8 mouse cellular contexts compared by ENCODE assay signal in genomic region chr12:81484727-81485191, GRCm38 (mm10). TPM values are rescaled to one million over a fixed set of nuclear protein-coding genes. Genes with fewer than 3 reads are reported as not detected.
DNase-seq lines count a peak whose midpoint lies in the region; ATAC-seq and TF ChIP-seq lines count a peak whose summit lies in the region.

TSS of gene Cox16 (minus strand) at chr12:81485127.

- no peak for TF ChIP-seq CTCF in E14TG2a.4 (conservative IDR thresholded peaks at IDR 0.05; ENCODE audit: low read length)
- TF ChIP-seq CTCF in heart, postnatal 0 days (IDR thresholded peaks at IDR 0.05; ENCODE audit: low read depth): no peak
- no peak for TF ChIP-seq CTCF in testis, adult 2 months (IDR thresholded peaks at IDR 0.05; ENCODE audit: control insufficient read depth, insufficient read depth, insufficient replicate concordance, low read depth, low read length)

- DNase-seq in c-Kit-positive CD71-positive TER-119-positive erythroid progenitor cells, embryonic 14.5 days (ENCODE audit: low spot score): peak; percentile 80
- DNase-seq in heart, postnatal 0 days (ENCODE audit: low spot score): peak; percentile 72
- peak; percentile 90 to 93 for DNase-seq in kidney, postnatal 4 days

- peaks cover 22% of the 10 kb centered on the region for H3K9me3 ChIP-seq in E14TG2a.4 (ENCODE audit: low read length)
- H3K9me3 ChIP-seq in forebrain, embryonic 12.5 days: no peaks in the 10 kb centered on the region
- no peaks in the 10 kb centered on the region for H3K9me3 ChIP-seq in heart, postnatal 0 days (replicated peaks; ENCODE audit: control insufficient read depth, low read length)
- no peaks in the 10 kb centered on the region for H3K9me3 ChIP-seq in liver, embryonic 16.5 days (replicated peaks; ENCODE audit: control insufficient read depth, low read length)
- H3K9me3 ChIP-seq in neural tube, embryonic 13.5 days: no peaks in the 10 kb centered on the region

- peak within 1 kb of the TSS; percentile 88 for H3K4me3 ChIP-seq in E14TG2a.4 (replicated peaks; ENCODE audit: low read length)
- peak within 1 kb of the TSS; percentile 72 for H3K4me3 ChIP-seq in forebrain, embryonic 12.5 days (replicated peaks)
- peak within 1 kb of the TSS; percentile 82 for H3K4me3 ChIP-seq in heart, postnatal 0 days (ENCODE audit: low read depth, low read length)
- peak within 1 kb of the TSS; percentile 73 for H3K4me3 ChIP-seq in liver, embryonic 16.5 days (ENCODE audit: low read depth, low read length)
- H3K4me3 ChIP-seq in neural tube, embryonic 13.5 days: peak within 1 kb of the TSS; percentile 73
- peak within 1 kb of the TSS; percentile 100 for H3K4me3 ChIP-seq in testis, adult 2 months (ENCODE audit: control insufficient read depth, low read depth, low read length)

- TF ChIP-seq POLR2A in testis, adult 2 months (IDR thresholded peaks at IDR 0.05; ENCODE audit: control insufficient read depth, low read depth, low read length): peak; percentile 79

- peak; percentile 99 for ATAC-seq in forebrain, embryonic 12.5 days (ENCODE audit: low FRiP score)
- ATAC-seq in heart, postnatal 0 days (ENCODE audit: insufficient read depth, low read depth): peak; percentile 97
- ATAC-seq in liver, embryonic 16.5 days (ENCODE audit: low read depth): peak; percentile 91
- ATAC-seq in neural tube, embryonic 13.5 days (ENCODE audit: low read depth): peak; percentile 99

- peak within 1 kb of the TSS; percentile 66 for H3K9ac ChIP-seq in forebrain, embryonic 12.5 days
- peak within 1 kb of the TSS; percentile 74 for H3K9ac ChIP-seq in heart, postnatal 0 days (replicated peaks; ENCODE audit: low read depth, low read length)
- peak within 1 kb of the TSS; percentile 66 for H3K9ac ChIP-seq in liver, embryonic 16.5 days (ENCODE audit: low read depth, low read length)
- peak within 1 kb of the TSS; percentile 79 for H3K9ac ChIP-seq in neural tube, embryonic 13.5 days

- under 1% methylated on average over 31 of the region's 31 CpGs for WGBS in forebrain, embryonic 12.5 days
- under 1% methylated on average over 31 of the region's 31 CpGs for WGBS in heart, postnatal 0 days
- WGBS in liver, embryonic 16.5 days (ENCODE audit: insufficient replicate concordance): 0% methylated on average over 31 of the region's 31 CpGs
- WGBS in neural tube, embryonic 13.5 days: under 1% methylated on average over 31 of the region's 31 CpGs

- H3K4me1 ChIP-seq in E14TG2a.4 (replicated peaks; ENCODE audit: low read depth, low read length): peaks cover 5% of the 10 kb centered on the region
- 0 out of 2 replicates have a peak, but pooled peaks cover 2% of the 10 kb centered on the region for H3K4me1 ChIP-seq in forebrain, embryonic 12.5 days
- H3K4me1 ChIP-seq in heart, postnatal 0 days (ENCODE audit: control insufficient read depth, insufficient read depth): no peaks in the 10 kb centered on the region
- H3K4me1 ChIP-seq in liver, embryonic 16.5 days (ENCODE audit: control insufficient read depth, low read depth, low read length): peaks cover 3% of the 10 kb centered on the region; the same call in 1 of the 2 replicates
- peaks cover 14% of the 10 kb centered on the region for H3K4me1 ChIP-seq in neural tube, embryonic 13.5 days (replicated peaks)
- peaks cover 4% of the 10 kb centered on the region for H3K4me1 ChIP-seq in testis, adult 2 months (ENCODE audit: control insufficient read depth, insufficient read depth, low read length)

- peak; percentile 58; the same call in 1 of the 2 replicates for TF ChIP-seq EP300 in heart, postnatal 0 days (IDR thresholded peaks at IDR 0.05; ENCODE audit: low read depth)

- H3K36me3 ChIP-seq in E14TG2a.4 (ENCODE audit: insufficient read depth, low read length): no peaks in the 10 kb centered on the region
- H3K36me3 ChIP-seq in forebrain, embryonic 12.5 days (replicated peaks): no peaks in the 10 kb centered on the region
- H3K36me3 ChIP-seq in heart, postnatal 0 days (replicated peaks; ENCODE audit: control insufficient read depth, insufficient read depth, low read length): no peaks in the 10 kb centered on the region
- H3K36me3 ChIP-seq in liver, embryonic 16.5 days (ENCODE audit: control insufficient read depth, insufficient read depth): no peaks in the 10 kb centered on the region
- no peaks in the 10 kb centered on the region for H3K36me3 ChIP-seq in neural tube, embryonic 13.5 days
- H3K36me3 ChIP-seq in testis, adult 2 months (ENCODE audit: control insufficient read depth, insufficient read depth, low read length): no peaks in the 10 kb centered on the region

- H3K27ac ChIP-seq in forebrain, embryonic 12.5 days: peak within 1 kb of the TSS; percentile 91
- peak within 1 kb of the TSS; percentile 96 for H3K27ac ChIP-seq in heart, postnatal 0 days (ENCODE audit: low read depth)
- peak within 1 kb of the TSS; percentile 94 for H3K27ac ChIP-seq in liver, embryonic 16.5 days (ENCODE audit: low read length)
- H3K27ac ChIP-seq in neural tube, embryonic 13.5 days (replicated peaks): peak within 1 kb of the TSS; percentile 96
- peak within 1 kb of the TSS; percentile 100 for H3K27ac ChIP-seq in testis, adult 2 months (ENCODE audit: control insufficient read depth, insufficient read depth, low read depth, low read length)

- peak within 1 kb of the TSS; percentile 61 for H3K4me2 ChIP-seq in forebrain, embryonic 12.5 days
- H3K4me2 ChIP-seq in heart, postnatal 0 days (ENCODE audit: low read depth, low read length): peak within 1 kb of the TSS; percentile 80
- peak within 1 kb of the TSS; percentile 67 for H3K4me2 ChIP-seq in liver, embryonic 16.5 days (ENCODE audit: low read depth, low read length)
- peak within 1 kb of the TSS; percentile 69 for H3K4me2 ChIP-seq in neural tube, embryonic 13.5 days

- H3K27me3 ChIP-seq in E14TG2a.4 (ENCODE audit: insufficient read depth, low read length): no peaks in the 10 kb centered on the region
- H3K27me3 ChIP-seq in forebrain, embryonic 12.5 days: no peaks in the 10 kb centered on the region
- H3K27me3 ChIP-seq in heart, postnatal 0 days (ENCODE audit: control insufficient read depth, insufficient read depth, low read length): no peaks in the 10 kb centered on the region
- no peaks in the 10 kb centered on the region for H3K27me3 ChIP-seq in liver, embryonic 16.5 days (ENCODE audit: control insufficient read depth, insufficient read depth, low read depth, low read length)
- H3K27me3 ChIP-seq in neural tube, embryonic 13.5 days: no peaks in the 10 kb centered on the region
- no peaks in the 10 kb centered on the region for H3K27me3 ChIP-seq in testis, adult 2 months (ENCODE audit: control insufficient read depth, insufficient read depth, low read length)

RNA-seq across cellular contexts. Expression of gene Cox16, which starts in this region (rescaled TPM):
- 133 and 136 TPM in 2 replicates for polyA plus RNA-seq in forebrain, embryonic 12.5 days (2016; fragmentation: Nextera tagmentation; extraction: Ambion mirVana)
- total RNA-seq in heart, postnatal 0 days (2014; rRNA removed; ENCODE audit: low replicate concordance): 52.6 and 57.9 TPM in 2 replicates
- polyA plus RNA-seq in heart, postnatal 0 days (2015; fragmentation: Nextera tagmentation; extraction: Ambion mirVana): 131 and 149 TPM in 2 replicates
- polyA plus RNA-seq in liver, embryonic 16.5 days (2015; fragmentation: Nextera tagmentation; extraction: Ambion mirVana): 59.0 and 65.5 TPM in 2 replicates
- 152 and 167 TPM in 2 replicates for polyA plus RNA-seq in neural tube, embryonic 13.5 days (2015; fragmentation: Nextera tagmentation; extraction: Ambion mirVana)
- 70.1 and 78.5 TPM in 2 replicates for polyA plus RNA-seq in testis, adult 2 months (2012; rRNA removed)

Comparison
In these comparisons a context has a peak if more than half of its experiments do, and no peak if none do; other contexts are left out.
1. Peak in every context shown above with its lines: DNase-seq, ATAC-seq, H3K4me3 ChIP-seq and H3K27ac ChIP-seq.